Mouse (Mus musculus): ENCODE data around the gene Erich4. TPM values are rescaled to one million over a fixed set of nuclear protein-coding genes. Genes with fewer than 3 reads are reported as not detected.

Gene Erich4
- total and polyA plus RNA-seq, 2 experiments from 2014 or later = 0.12 TPM; not detected in 1

- ATAC-seq (ENCODE audit: insufficient read depth, low read depth) = no peak
- 95% methylated on average over 4 of the region's 4 CpGs for WGBS
Observed at GRCm38 (mm10) chr7:25639754-25640153, 24.1 kb upstream of the Erich4 start.

GRCm38 (mm10) chr7:25637099-25637498 is 21.4 kb upstream of the Erich4 start:
- Histone ChIP-seq H3K4me2 (ENCODE audit: low read depth, low read length) (no peak overlapping the region), H3K4me3 (ENCODE audit: low read depth, low read length) (no peak overlapping the region), H3K27ac (ENCODE audit: low read depth) (no peak overlapping the region), H3K27me3 (ENCODE audit: control insufficient read depth, insufficient read depth, low read length) (no peaks in the 10 kb centered on the region), H3K9ac (replicated peaks; ENCODE audit: low read depth, low read length) (no peak overlapping the region), H3K4me1 (ENCODE audit: control insufficient read depth, insufficient read depth) (no peaks in the 10 kb centered on the region), H3K9me3 (replicated peaks; ENCODE audit: control insufficient read depth, low read length) (no peaks in the 10 kb centered on the region), H3K36me3 (replicated peaks; ENCODE audit: control insufficient read depth, insufficient read depth, low read length) (peaks cover 14% of the 10 kb centered on the region)
- TF ChIP-seq CTCF (IDR thresholded peaks at IDR 0.05; ENCODE audit: low read depth) (no peak), EP300 (IDR thresholded peaks at IDR 0.05; ENCODE audit: low read depth) (no peak)
- 79% methylated on average over 5 of the region's 5 CpGs for WGBS
- ATAC-seq (ENCODE audit: insufficient read depth, low read depth) = no peak
- no peak for DNase-seq (ENCODE audit: low spot score)

More at GRCm38 (mm10) chr7:25639754-25640153, 24.1 kb upstream of the Erich4 start:
- no peak for TF ChIP-seq EP300 (IDR thresholded peaks at IDR 0.05; ENCODE audit: low read depth)
- no peak for TF ChIP-seq CTCF (IDR thresholded peaks at IDR 0.05; ENCODE audit: low read depth)
- H3K4me1 ChIP-seq (ENCODE audit: control insufficient read depth, insufficient read depth) = no peaks in the 10 kb centered on the region
- H3K9me3 ChIP-seq (replicated peaks; ENCODE audit: control insufficient read depth, low read length) = no peaks in the 10 kb centered on the region
- H3K36me3 ChIP-seq (replicated peaks; ENCODE audit: control insufficient read depth, insufficient read depth, low read length) = peaks cover 9% of the 10 kb centered on the region
- H3K4me3 ChIP-seq (ENCODE audit: low read depth, low read length) = no peak overlapping the region
- H3K27ac ChIP-seq (ENCODE audit: low read depth) = no peak overlapping the region
- no peak for DNase-seq (ENCODE audit: low spot score)
- H3K9ac ChIP-seq (replicated peaks; ENCODE audit: low read depth, low read length) = no peak overlapping the region
- H3K27me3 ChIP-seq (ENCODE audit: control insufficient read depth, insufficient read depth, low read length) = no peaks in the 10 kb centered on the region
- H3K4me2 ChIP-seq (ENCODE audit: low read depth, low read length) = no peak overlapping the region

GRCm38 (mm10) chr7:25636373-25636772 is 20.7 kb upstream of the Erich4 start:
- no peak for ATAC-seq (ENCODE audit: insufficient read depth, low read depth)
- Histone ChIP-seq H3K4me2 (ENCODE audit: low read depth, low read length) (no peak overlapping the region), H3K27ac (ENCODE audit: low read depth) (no peak overlapping the region), H3K4me1 (ENCODE audit: control insufficient read depth, insufficient read depth) (no peaks in the 10 kb centered on the region), H3K36me3 (replicated peaks; ENCODE audit: control insufficient read depth, insufficient read depth, low read length) (peaks cover 17% of the 10 kb centered on the region), H3K4me3 (ENCODE audit: low read depth, low read length) (no peak overlapping the region), H3K9me3 (replicated peaks; ENCODE audit: control insufficient read depth, low read length) (no peaks in the 10 kb centered on the region), H3K9ac (replicated peaks; ENCODE audit: low read depth, low read length) (no peak overlapping the region), H3K27me3 (ENCODE audit: control insufficient read depth, insufficient read depth, low read length) (no peaks in the 10 kb centered on the region)
- no peak for DNase-seq (ENCODE audit: low spot score)
- TF ChIP-seq CTCF (IDR thresholded peaks at IDR 0.05; ENCODE audit: low read depth) (no peak), EP300 (IDR thresholded peaks at IDR 0.05; ENCODE audit: low read depth) (no peak)
- WGBS = 14% methylated on average over 3 of the region's 3 CpGs

GRCm38 (mm10) chr7:25632679-25633078 is 17.0 kb upstream of the Erich4 start:
- no peak for TF ChIP-seq EP300 (IDR thresholded peaks at IDR 0.05; ENCODE audit: low read depth)
- Histone ChIP-seq H3K27me3 (ENCODE audit: control insufficient read depth, insufficient read depth, low read length) (no peaks in the 10 kb centered on the region), H3K9ac (replicated peaks; ENCODE audit: low read depth, low read length) (no peak overlapping the region), H3K4me1 (ENCODE audit: control insufficient read depth, insufficient read depth) (no peaks in the 10 kb centered on the region; the same call in 1 of the 2 replicates), H3K9me3 (replicated peaks; ENCODE audit: control insufficient read depth, low read length) (no peaks in the 10 kb centered on the region), H3K4me2 (ENCODE audit: low read depth, low read length) (no peak overlapping the region), H3K27ac (ENCODE audit: low read depth) (no peak overlapping the region), H3K36me3 (replicated peaks; ENCODE audit: control insufficient read depth, insufficient read depth, low read length) (peaks cover 33% of the 10 kb centered on the region), H3K4me3 (ENCODE audit: low read depth, low read length) (no peak overlapping the region)
- DNase-seq (ENCODE audit: low spot score) (no peak), ATAC-seq (ENCODE audit: insufficient read depth, low read depth) (no peak)
- WGBS = 86% methylated on average over 5 of the region's 5 CpGs

GRCm38 (mm10) chr7:25628323-25628620 is 12.6 kb upstream of the Erich4 start:
- ATAC-seq (ENCODE audit: insufficient read depth, low read depth) (no peak), DNase-seq (ENCODE audit: low spot score) (no peak)
- Histone ChIP-seq H3K4me3 (ENCODE audit: low read depth, low read length) (peak overlapping the region; percentile 45), H3K9me3 (replicated peaks; ENCODE audit: control insufficient read depth, low read length) (no peaks in the 10 kb centered on the region), H3K9ac (replicated peaks; ENCODE audit: low read depth, low read length) (peak overlapping the region; percentile 53; the same call in 1 of the 2 replicates), H3K4me2 (ENCODE audit: low read depth, low read length) (peak overlapping the region; percentile 69), H3K27me3 (ENCODE audit: control insufficient read depth, insufficient read depth, low read length) (no peaks in the 10 kb centered on the region), H3K27ac (ENCODE audit: low read depth) (no peak overlapping the region), H3K36me3 (replicated peaks; ENCODE audit: control insufficient read depth, insufficient read depth, low read length) (peaks cover 52% of the 10 kb centered on the region), H3K4me1 (ENCODE audit: control insufficient read depth, insufficient read depth) (peaks cover 13% of the 10 kb centered on the region)
- TF ChIP-seq EP300 (IDR thresholded peaks at IDR 0.05; ENCODE audit: low read depth) (no peak), CTCF (IDR thresholded peaks at IDR 0.05; ENCODE audit: low read depth) (no peak)
- WGBS = 34% methylated on average over 8 of the region's 8 CpGs

All from heart, postnatal 0 days (tissue).